Mouse (Mus musculus): ENCODE measurements around the gene Fam129b.

DNA sequence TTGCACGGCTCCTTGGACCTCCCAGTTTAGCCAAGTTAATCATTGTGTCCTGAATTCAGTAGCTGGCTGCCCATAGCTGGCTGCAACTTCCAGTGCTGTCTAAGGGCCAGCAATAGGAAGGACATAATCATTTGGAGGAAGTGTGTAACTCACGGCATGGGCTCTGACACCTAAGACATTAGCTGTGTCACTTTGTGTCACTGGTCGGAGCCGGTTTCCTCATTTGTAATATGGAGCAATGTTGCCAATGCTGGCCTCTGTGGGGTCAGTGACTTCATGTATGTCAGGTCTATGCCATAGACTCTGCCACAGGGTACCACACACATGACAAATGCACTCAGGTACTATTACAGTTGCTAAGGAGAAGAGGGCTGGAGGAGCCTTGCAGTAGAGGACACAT is 84.4 kb downstream of the Fam129b start:
- TF ChIP-seq POLR2A (IDR thresholded peaks at IDR 0.05; ENCODE audit: low read depth, low read length): no peak
- TF ChIP-seq JUN (IDR thresholded peaks at IDR 0.05; ENCODE audit: insufficient read depth, low read depth, low read length): no peak
- no peak for TF ChIP-seq CTCF (conservative IDR thresholded peaks at IDR 0.05 in 1 of 2, IDR thresholded peaks at IDR 0.05 in 1 of 2; ENCODE audit: low read depth in 2 of 2, low read length in 2 of 2)
- TF ChIP-seq ETS1 (conservative IDR thresholded peaks at IDR 0.05; ENCODE audit: low read depth, low read length): no peak
- no peak for TF ChIP-seq CHD1 (IDR thresholded peaks at IDR 0.05; ENCODE audit: low read depth, low read length)
